Mouse (Mus musculus): ENCODE measurements around the gene Olfr799. TPM values are rescaled to one million over a fixed set of nuclear protein-coding genes. Genes with fewer than 3 reads are reported as not detected.

Olfr799 gene
- total RNA-seq (2023): not detected

GRCm38 (mm10) chr10:129637184-129637583, at the start of gene Olfr799:
TSS of gene Olfr799 (plus strand) at chr10:129637484.

GRCm38 (mm10) chr10:129612470-129612869, 24.8 kb upstream of the Olfr799 start, which contains the start of gene Olfr796:
TSS of gene Olfr796 (minus strand) at chr10:129612570.

GRCm38 (mm10) chr10:129627834-129628233, 9.4 kb upstream of the Olfr799 start, which contains the start of gene Olfr798:
TSS of gene Olfr798 (minus strand) at chr10:129627934.

GRCm38 (mm10) chr10:129657394-129657793, 20.1 kb downstream of the Olfr799 start, which contains the start of gene Olfr800:
TSS of gene Olfr800 (plus strand) at chr10:129657694.

GRCm38 (mm10) chr10:129673765-129674164, 36.5 kb downstream of the Olfr799 start, which contains the start of gene Olfr801:
TSS of gene Olfr801 (minus strand) at chr10:129673865.

GRCm38 (mm10) chr10:129688069-129688468, 50.8 kb downstream of the Olfr799 start, which contains the start of gene Olfr802:
TSS of gene Olfr802 (minus strand) at chr10:129688169.

GRCm38 (mm10) chr10:129694186-129694585, 56.9 kb downstream of the Olfr799 start, which contains the start of gene Olfr803:
TSS of gene Olfr803 (minus strand) at chr10:129694286.

Other genes starting within 250 kb of the Olfr799 start
- gene Olfr785, start 232.1 kb upstream of the Olfr799 start, total RNA-seq (2023): not detected
- not detected for gene Olfr786, start 210.2 kb upstream of the Olfr799 start, total RNA-seq (2023)
- gene Olfr787, start 175.6 kb upstream of the Olfr799 start, total RNA-seq (2023): not detected
- not detected for gene Olfr788, start 166.5 kb upstream of the Olfr799 start, total RNA-seq (2023)
- not detected for gene Olfr789, start 152.7 kb upstream of the Olfr799 start, total RNA-seq (2023)
- not detected for gene Olfr790, start 139.0 kb upstream of the Olfr799 start, total RNA-seq (2023)
- not detected for gene Olfr791, start 115.7 kb upstream of the Olfr799 start, total RNA-seq (2023)
- not detected for gene Olfr792, start 98.3 kb upstream of the Olfr799 start, total RNA-seq (2023)
- not detected for gene Olfr794, start 69.8 kb upstream of the Olfr799 start, total RNA-seq (2023)
- gene Olfr796, start 24.9 kb upstream of the Olfr799 start, total RNA-seq (2023): not detected
- not detected for gene Olfr798, start 9.6 kb upstream of the Olfr799 start, total RNA-seq (2023)
- not detected for gene Olfr800, start 20.2 kb downstream of the Olfr799 start, total RNA-seq (2023)
- not detected for gene Olfr801, start 36.4 kb downstream of the Olfr799 start, total RNA-seq (2023)
- gene Olfr802, start 50.7 kb downstream of the Olfr799 start, total RNA-seq (2023): not detected
- gene Olfr803, start 56.8 kb downstream of the Olfr799 start, total RNA-seq (2023): not detected
- gene Olfr804, start 65.7 kb downstream of the Olfr799 start, total RNA-seq (2023): not detected
- not detected for gene Olfr805, start 91.9 kb downstream of the Olfr799 start, total RNA-seq (2023)
- gene Olfr806, start 104.4 kb downstream of the Olfr799 start, total RNA-seq (2023): not detected
- gene Olfr807, start 120.3 kb downstream of the Olfr799 start, total RNA-seq (2023): not detected
- not detected for gene Olfr808, start 128.0 kb downstream of the Olfr799 start, total RNA-seq (2023)
- not detected for gene Olfr809, start 137.2 kb downstream of the Olfr799 start, total RNA-seq (2023)
- gene Olfr810, start 157.4 kb downstream of the Olfr799 start, total RNA-seq (2023): not detected
- gene Olfr811, start 166.9 kb downstream of the Olfr799 start, total RNA-seq (2023): not detected
- not detected for gene Olfr812, start 208.6 kb downstream of the Olfr799 start, total RNA-seq (2023)
- not detected for gene Olfr813, start 217.9 kb downstream of the Olfr799 start, total RNA-seq (2023)
- gene Olfr814, start 242.4 kb downstream of the Olfr799 start, total RNA-seq (2023): not detected

Measured in CD4-positive naive resting alpha-beta T cell, adult 76 days (primary cell).